Mouse (Mus musculus) bone marrow, adult 2 months (tissue): ENCODE results near the gene Daglb. TPM values are rescaled to one million over a fixed set of nuclear protein-coding genes. Genes with fewer than 3 reads are reported as not detected.

Source experiments
- H3K27ac ChIP-seq: fragments of 200-500 bp; 2 replicates; pipeline ENCODE4 v1.5.1; 2012; ENCODE audit warnings: low read depth, mild to moderate bottlenecking, control low read depth, inconsistent platforms, low read length; ENCODE audit not compliant: control insufficient read depth, poor library complexity, insufficient read depth
- H3K4me1 ChIP-seq: fragments of 200-500 bp; 2 replicates; pipeline ENCODE4 v1.6.1; 2011; ENCODE audit warnings: low read length; ENCODE audit not compliant: control insufficient read depth, insufficient read depth
- H3K4me3 ChIP-seq: fragments of 200-500 bp; replicated peaks from 2 replicates; pipeline ENCODE3; 2011; ENCODE audit warnings: mild to moderate bottlenecking, low read depth, low read length, control low read depth; ENCODE audit not compliant: control insufficient read depth
- CTCF ChIP-seq: fragments of 200-500 bp; IDR thresholded peaks from 2 replicates; pipeline ENCODE4 v1.5.1; 2011; ENCODE audit warnings: low read length, control low read depth; ENCODE audit not compliant: control insufficient read depth, insufficient read depth
- POLR2A ChIP-seq: fragments of 200-500 bp; IDR thresholded peaks from 2 replicates; pipeline ENCODE4 v1.6.1; 2011; ENCODE audit warnings: low read depth, mild to moderate bottlenecking, control low read depth, low read length, borderline replicate concordance; ENCODE audit not compliant: control insufficient read depth
- WGBS: fragments of 180-500 bp; shearing (Covaris S2); methylation state at CpG from one replicate; pipeline ENCODE4 v1.1.7; 2018; 5-methylcytosine and 5-hydroxymethylcytosine counted together
- polyA plus RNA-seq: library from polyadenylated mRNA; stranded (reverse); fragments of >200 nt; gene quantifications from 2 replicates; pipeline ENCODE4 v1.2.4, GENCODE M21; 2011; ENCODE audit warnings: low replicate concordance; ENCODE audit not compliant: missing spikeins, insufficient read depth, insufficient read length

Daglb gene
- polyA plus RNA-seq, 1 experiment = 12.4 TPM

DNA sequence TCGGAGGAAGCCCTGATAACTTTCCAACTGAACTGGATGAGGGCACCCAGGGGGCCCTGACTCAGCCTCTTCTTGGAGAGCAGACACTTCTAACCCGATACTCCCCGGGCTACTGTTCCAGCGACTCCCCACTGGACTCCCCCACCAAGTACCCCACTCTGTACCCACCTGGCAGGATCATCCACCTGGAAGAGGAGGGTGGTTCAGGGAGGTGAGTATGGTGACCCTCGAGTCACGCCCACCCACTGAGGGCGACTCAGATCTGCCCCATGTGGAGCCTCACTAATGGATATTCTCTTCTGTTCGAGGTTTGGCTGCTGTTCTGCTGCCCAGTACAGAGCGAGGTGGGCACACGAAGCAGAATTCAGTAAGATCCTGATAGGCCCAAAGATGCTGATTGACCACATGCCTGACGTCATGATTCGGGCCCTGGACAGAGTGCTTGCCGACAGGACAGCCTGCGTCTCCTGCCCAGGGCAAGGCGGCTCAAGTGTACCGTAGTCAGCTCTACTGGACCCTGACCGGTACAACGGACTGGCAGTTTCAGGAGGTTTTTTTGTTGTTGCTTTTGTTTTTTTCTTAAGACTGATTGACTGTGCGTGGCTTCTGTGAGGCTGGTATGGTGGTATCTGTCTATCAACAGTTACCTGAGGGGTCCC is 38.6 kb downstream of the Daglb start:
- H3K4me3 ChIP-seq = no peak overlapping the region
- TF ChIP-seq CTCF (no peak), POLR2A (no peak)
- H3K4me1 ChIP-seq = peaks cover 7% of the 10 kb centered on the region
- no peak overlapping the region for H3K27ac ChIP-seq
- 91% methylated on average over 19 of the region's 19 CpGs for WGBS

DNA sequence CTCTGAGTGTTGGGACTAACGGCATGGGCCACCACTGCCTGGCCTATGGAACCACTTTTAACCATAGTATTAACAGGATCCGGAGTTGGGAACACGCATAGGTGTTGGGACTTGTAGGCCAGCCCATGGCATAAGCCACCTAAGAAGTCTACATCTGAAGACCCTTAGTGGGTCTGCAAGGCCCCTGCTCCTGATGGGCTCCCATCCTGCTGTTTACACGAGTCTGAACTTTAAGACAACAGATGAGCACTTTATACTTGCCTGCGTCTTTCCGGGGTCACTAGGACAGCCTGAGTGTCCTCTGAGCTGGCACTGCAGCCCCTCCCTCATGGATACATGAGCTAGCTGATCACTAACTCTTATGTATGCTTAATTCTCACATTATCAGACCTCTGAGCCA is 39.4 kb downstream of the Daglb start:
- 90% methylated on average over 6 of the region's 6 CpGs for WGBS
- TF ChIP-seq CTCF (no peak), POLR2A (no peak)

DNA sequence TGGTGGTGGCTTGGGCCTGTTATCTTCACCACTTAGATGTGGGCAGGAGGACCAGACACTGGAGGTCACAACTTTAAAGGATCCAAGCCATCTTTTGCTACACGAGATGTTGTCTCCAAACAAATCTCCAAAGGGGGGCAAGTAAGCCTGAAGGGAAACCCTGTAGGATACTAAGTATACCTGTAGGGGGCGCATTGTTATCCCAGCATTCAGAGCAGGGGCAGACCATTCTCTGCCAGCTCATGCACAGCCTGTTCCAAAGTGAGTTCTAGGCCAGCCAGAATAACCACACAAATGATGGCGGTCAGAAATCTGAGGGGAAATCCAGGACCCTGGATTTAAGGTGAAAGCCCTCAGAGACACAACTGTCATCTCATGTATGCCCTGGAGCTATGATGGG is 40.1 kb downstream of the Daglb start:
- WGBS = 64% methylated on average over 3 of the region's 3 CpGs
- Histone ChIP-seq H3K27ac (no peak overlapping the region), H3K4me3 (no peak overlapping the region), H3K4me1 (peaks cover 4% of the 10 kb centered on the region; the same call in 1 of the 2 replicates)
- TF ChIP-seq POLR2A (no peak), CTCF (peak; percentile 45)

More for the DNA sequence above, 39.4 kb downstream of the Daglb start:
- Histone ChIP-seq H3K4me3 (no peak overlapping the region), H3K4me1 (peaks cover 7% of the 10 kb centered on the region), H3K27ac (no peak overlapping the region)

DNA sequence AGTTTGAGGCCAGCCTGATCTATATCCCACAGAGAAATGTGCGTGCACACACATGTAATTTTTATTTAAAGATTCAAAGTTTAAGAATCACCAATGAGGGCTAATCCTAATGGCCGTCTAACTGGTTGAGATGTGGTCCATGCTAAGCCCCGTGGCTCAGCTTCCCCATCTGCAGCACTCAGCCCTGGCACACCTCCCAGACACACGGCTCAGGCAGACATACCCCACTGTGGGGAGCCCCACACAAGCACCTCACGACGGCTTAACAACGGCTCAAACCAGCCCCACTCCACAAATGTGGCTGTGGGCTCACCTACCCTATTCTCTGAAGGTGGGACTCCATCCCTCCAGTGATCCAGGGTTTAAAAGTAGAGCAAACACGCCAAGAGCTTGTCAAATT is 40.7 kb downstream of the Daglb start:
- Histone ChIP-seq H3K4me1 (no peaks in the 10 kb centered on the region; the same call in 1 of the 2 replicates), H3K27ac (no peak overlapping the region), H3K4me3 (no peak overlapping the region)
- no peak for TF ChIP-seq POLR2A
- TF ChIP-seq CTCF = no peak
- WGBS = 71% methylated on average over 8 of the region's 8 CpGs

DNA sequence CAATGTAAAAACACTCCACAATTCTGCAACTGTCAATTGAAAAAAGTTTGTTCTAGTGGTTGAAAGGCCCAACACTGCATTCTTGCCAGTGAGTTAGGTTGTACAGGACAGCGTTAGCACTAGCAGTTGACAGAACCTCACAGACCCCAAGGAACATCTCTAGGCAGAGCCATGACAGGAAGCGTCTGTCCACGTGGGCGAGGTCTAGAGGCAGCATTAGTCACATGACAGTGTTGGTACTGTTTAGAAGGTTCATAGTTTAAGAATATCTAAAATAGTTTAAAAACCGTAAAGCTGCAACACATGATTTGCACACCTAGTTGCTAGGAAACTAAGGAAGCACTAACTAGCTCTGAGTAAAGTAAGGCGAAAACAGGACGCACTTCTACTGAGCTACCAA is 41.2 kb downstream of the Daglb start:
- WGBS = 69% methylated on average over 7 of the region's 7 CpGs
- Histone ChIP-seq H3K4me1 (no peaks in the 10 kb centered on the region; the same call in 1 of the 2 replicates), H3K27ac (no peak overlapping the region), H3K4me3 (no peak overlapping the region)
- no peak for TF ChIP-seq POLR2A
- TF ChIP-seq CTCF = no peak

DNA sequence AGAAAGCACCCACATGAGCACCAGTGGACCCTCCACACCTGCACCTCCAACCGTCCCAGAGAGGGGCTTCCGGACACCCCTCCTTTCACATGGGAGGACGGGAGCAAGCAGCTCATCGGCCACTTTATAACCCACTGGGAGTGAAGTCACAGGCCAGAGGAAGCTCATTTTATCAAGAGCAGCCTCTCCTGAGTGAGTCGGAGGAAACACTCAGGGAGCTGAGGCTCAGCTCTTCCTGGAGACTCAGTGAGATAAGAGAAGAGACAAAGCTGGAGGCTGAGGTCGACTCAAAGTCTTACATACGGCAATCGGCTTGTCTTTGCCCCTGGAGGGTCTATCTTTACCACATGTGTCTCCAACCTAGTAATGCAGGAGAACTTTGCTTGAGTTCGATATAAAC is 44.9 kb downstream of the Daglb start:
- H3K4me1 ChIP-seq = no peaks in the 10 kb centered on the region; the same call in 1 of the 2 replicates
- H3K27ac ChIP-seq = no peak overlapping the region
- TF ChIP-seq CTCF = no peak
- no peak for TF ChIP-seq POLR2A
- 31% methylated on average over 9 of the region's 9 CpGs for WGBS
- no peak overlapping the region for H3K4me3 ChIP-seq

DNA sequence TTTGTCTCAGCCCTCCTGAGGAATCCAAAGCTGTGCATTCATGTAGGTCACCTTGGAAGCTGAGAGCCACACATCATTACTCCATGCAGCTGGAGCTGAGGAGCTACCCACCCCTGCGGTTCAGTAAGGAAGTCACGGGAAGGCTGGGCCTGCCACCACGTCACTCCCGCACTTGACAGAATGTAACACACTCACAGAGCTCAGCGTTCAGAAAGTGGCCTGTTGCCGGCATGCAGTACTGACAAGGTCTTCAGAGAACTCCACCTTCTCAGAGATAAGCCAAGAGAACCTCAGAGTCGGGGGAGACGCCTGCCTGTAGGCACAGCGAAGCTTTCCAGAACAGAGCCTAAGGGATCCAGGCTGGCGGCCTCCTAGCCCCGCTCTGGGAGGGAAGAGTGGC is 45.4 kb downstream of the Daglb start:
- no peaks in the 10 kb centered on the region; the same call in 1 of the 2 replicates for H3K4me1 ChIP-seq
- no peak overlapping the region for H3K27ac ChIP-seq
- H3K4me3 ChIP-seq = no peak overlapping the region
- TF ChIP-seq CTCF = no peak
- TF ChIP-seq POLR2A = no peak
- WGBS = 33% methylated on average over 11 of the region's 11 CpGs

DNA sequence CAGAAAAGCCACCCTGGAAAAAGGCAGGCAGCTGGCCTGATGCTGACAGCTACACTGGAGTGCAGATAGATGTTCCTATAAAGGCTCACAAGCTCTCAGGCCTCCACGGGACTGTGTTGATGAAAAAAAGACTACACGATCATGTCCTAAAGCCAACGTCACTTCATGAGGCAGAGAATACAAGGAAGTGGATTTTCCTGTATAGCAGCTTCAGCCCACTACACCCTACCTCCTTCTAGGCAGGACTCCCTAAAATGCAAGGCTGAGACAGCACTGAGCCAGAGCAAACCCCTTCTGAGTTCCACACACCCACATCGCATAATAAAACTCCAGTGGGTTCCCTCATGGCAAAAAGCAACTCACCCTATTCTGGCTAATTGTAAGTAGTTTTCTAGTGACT is 47.2 kb downstream of the Daglb start:
- TF ChIP-seq CTCF = no peak
- TF ChIP-seq POLR2A = no peak
- WGBS = 67% methylated on average over 4 of the region's 4 CpGs
- no peak overlapping the region for H3K4me3 ChIP-seq
- no peaks in the 10 kb centered on the region; the same call in 1 of the 2 replicates for H3K4me1 ChIP-seq
- H3K27ac ChIP-seq = no peak overlapping the region
